Mouse (Mus musculus) hindbrain, embryonic 14.5 days (tissue): ENCODE measurements around the gene Rnf40. TPM values are rescaled to one million over a fixed set of nuclear protein-coding genes. Genes with fewer than 3 reads are reported as not detected.
"Not testable (repeated sequence)": the region's sequence is repeated elsewhere in the genome, so short reads cannot be mapped to it uniquely, and the experiment has no call there.

Experiments used
- ATAC-seq: fragments of 200-750 bp; cut with Nextera tagmentation; 2 replicates; pipeline ENCODE4 v1.8.0; 2017; ENCODE audit warnings: moderate number of reproducible peaks, mild to moderate bottlenecking, moderate TSS enrichment, moderate library complexity; ENCODE audit not compliant: low FRiP score
- DNase-seq: peaks from one replicate; pipeline ENCODE4 v3.0.0-alpha.2; 2015; ENCODE audit warnings: low spot score
- H3K27ac ChIP-seq: fragments of 300-500 bp; sonication (generic); 2 replicates; pipeline ENCODE4 v1.5.1; 2014; ENCODE audit warnings: mild to moderate bottlenecking, moderate library complexity
- H3K27me3 ChIP-seq: fragments of 300-500 bp; sonication (generic); 2 replicates; pipeline ENCODE4 v1.6.1; 2014; ENCODE audit warnings: mild to moderate bottlenecking, low read length, mixed read lengths; ENCODE audit not compliant: control insufficient read depth, insufficient read depth
- H3K36me3 ChIP-seq: fragments of 300-500 bp; sonication (generic); replicated peaks from 2 replicates; pipeline ENCODE4 v1.6.1; 2014; ENCODE audit not compliant: control insufficient read depth, insufficient read depth
- H3K4me1 ChIP-seq: fragments of 300-500 bp; sonication (generic); replicated peaks from 2 replicates; pipeline ENCODE4 v1.6.1; 2014; ENCODE audit warnings: antibody characterized with exemption, low read length, mixed read lengths; ENCODE audit not compliant: control insufficient read depth, insufficient read depth
- H3K4me2 ChIP-seq: fragments of 300-500 bp; sonication (generic); replicated peaks from 2 replicates; pipeline ENCODE4 v1.6.1; 2014; ENCODE audit warnings: mild to moderate bottlenecking, moderate library complexity
- H3K4me3 ChIP-seq: fragments of 300-500 bp; sonication (generic); replicated peaks from 2 replicates; pipeline ENCODE4 v1.5.1; 2014; ENCODE audit warnings: mild to moderate bottlenecking, low read length
- H3K9ac ChIP-seq: fragments of 300-500 bp; sonication (generic); 2 replicates; pipeline ENCODE4 v1.6.1; 2014
- H3K9me3 ChIP-seq: fragments of 300-500 bp; sonication (generic); 2 replicates; pipeline ENCODE4 v1.6.1; 2016; ENCODE audit warnings: low read length; ENCODE audit not compliant: control insufficient read depth
- WGBS: fragments of 180-500 bp; shearing (Covaris S2); extraction: QIAGEN DNeasy Blood & Tissue Kit; methylation state at CpG from one replicate; pipeline ENCODE4 v1.1.7; 2014; 5-methylcytosine and 5-hydroxymethylcytosine counted together
- polyA plus RNA-seq: library from polyadenylated mRNA; unstranded; fragments of >200 nt; fragmentation: Nextera tagmentation; extraction: Ambion mirVana; gene quantifications from 2 replicates; pipeline ENCODE4 v1.2.1, GENCODE M21; 2014

Rnf40 gene
- polyA plus RNA-seq, 1 experiment from 2014 or later, result 40.6 TPM

DNA sequence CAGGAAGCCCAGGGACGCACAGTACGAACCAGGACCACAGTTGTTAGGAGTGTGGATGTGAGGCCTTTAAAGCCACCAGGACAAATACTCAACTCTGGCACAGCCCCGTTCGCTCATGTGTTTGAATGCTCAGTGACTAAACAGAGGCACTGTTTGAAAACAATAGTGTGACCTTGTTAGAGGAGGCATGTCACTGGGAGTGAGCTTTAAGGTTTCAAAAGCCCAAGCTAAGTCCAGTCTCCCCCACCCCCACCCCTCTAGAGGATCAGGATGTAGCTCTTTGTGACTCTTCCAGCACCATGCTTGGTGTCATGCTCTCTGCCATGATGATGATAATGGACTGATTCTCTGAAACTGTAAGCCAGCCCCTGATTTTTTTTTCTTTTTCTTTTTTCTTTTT lies 42.8 kb downstream of the Rnf40 start:
- 56% methylated on average over 4 of the region's 4 CpGs for WGBS
- no peak for DNase-seq
- Histone ChIP-seq H3K27me3 (no peaks in the 10 kb centered on the region), H3K4me2 (no peak overlapping the region), H3K4me3 (no peak overlapping the region), H3K9me3 (no peaks in the 10 kb centered on the region), H3K4me1 (no peaks in the 10 kb centered on the region), H3K9ac (no peak overlapping the region), H3K27ac (no peak overlapping the region), H3K36me3 (no peaks in the 10 kb centered on the region)
- no peak for ATAC-seq

DNA sequence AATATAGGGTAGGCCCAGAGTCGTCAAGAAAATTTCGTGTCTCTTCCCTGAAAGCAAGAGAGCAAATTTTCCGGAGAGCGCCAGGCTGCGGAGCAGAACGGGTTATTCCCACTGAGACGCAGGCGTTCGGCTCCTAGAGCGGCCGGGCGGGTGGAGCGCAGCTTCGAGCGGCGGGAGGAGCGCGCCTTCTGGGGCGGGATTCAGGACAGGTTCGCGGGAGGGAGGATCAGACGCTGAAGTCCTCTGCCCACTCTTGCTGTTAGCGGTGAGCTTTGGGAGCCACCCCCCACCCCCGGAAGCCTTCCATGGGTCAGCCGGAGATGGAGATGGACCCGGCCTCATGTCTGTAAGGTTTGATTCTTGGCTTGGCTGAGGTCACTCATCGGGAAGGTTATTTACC lies 48.4 kb downstream of the Rnf40 start:
- H3K36me3 ChIP-seq, result no peaks in the 10 kb centered on the region
- under 1% methylated on average over 27 of the region's 27 CpGs for WGBS
- no peaks in the 10 kb centered on the region for H3K27me3 ChIP-seq
- peak overlapping the region; percentile 52 for H3K4me3 ChIP-seq
- no peaks in the 10 kb centered on the region for H3K9me3 ChIP-seq
- 0 out of 2 replicates have a peak overlapping the region, but pooled peaks have one; percentile 17 for H3K27ac ChIP-seq
- ATAC-seq (peak; percentile 73), DNase-seq (peak; percentile 84)
- peak overlapping the region; percentile 75 for H3K4me2 ChIP-seq
- H3K9ac ChIP-seq, result peak overlapping the region; percentile 70
- peaks cover 4% of the 10 kb centered on the region; the same call in 1 of the 2 replicates for H3K4me1 ChIP-seq

DNA sequence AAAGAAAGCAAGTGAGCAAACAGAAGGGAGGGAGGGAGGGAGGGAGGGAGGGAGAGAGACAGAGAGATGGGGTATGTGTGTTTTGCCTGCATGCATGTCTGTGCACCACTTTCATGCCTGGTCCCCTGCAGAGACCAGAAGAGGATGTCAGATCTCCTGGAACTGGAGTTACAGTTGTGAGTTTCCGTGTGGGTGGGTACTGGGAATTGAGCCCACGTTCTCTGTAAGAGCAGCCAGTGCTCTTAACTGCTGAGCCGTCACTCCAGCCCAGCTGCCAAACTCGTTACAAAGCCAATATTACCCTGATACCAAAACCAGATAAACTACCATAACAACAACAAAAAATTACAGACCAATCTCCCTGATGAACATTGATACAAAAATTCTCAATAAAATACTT lies 52.7 kb downstream of the Rnf40 start:
- Histone ChIP-seq H3K27ac (no peak overlapping the region), H3K4me2 (no peak overlapping the region), H3K36me3 (no peaks in the 10 kb centered on the region), H3K4me3 (no peak overlapping the region), H3K9me3 (no peaks in the 10 kb centered on the region), H3K9ac (no peak overlapping the region), H3K27me3 (no peaks in the 10 kb centered on the region), H3K4me1 (peaks cover 4% of the 10 kb centered on the region; the same call in 1 of the 2 replicates)
- WGBS, result 57% methylated on average over 4 of the region's 4 CpGs
- ATAC-seq (no peak), DNase-seq (no peak)

DNA sequence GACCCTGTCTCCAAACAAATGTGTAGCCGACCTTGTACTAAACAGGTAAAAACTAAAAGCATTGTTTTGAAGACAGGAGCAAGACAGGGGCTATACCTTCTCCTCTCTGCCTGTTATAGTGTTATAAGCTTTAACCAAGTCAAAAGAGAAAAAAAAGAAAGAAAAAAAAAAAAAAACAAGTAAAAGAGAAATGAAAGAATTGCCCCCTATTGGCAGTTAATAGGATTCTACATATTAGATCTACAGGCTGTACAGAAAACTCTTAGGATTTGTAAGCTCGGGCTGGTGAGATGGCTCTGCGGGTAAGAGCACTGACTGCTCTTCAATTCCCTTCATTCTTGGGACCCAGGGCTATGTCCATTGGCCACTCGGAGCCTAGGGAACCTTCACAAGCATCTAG lies 53.7 kb downstream of the Rnf40 start:
- H3K4me3 ChIP-seq, result no peak overlapping the region
- ATAC-seq, result no peak
- H3K4me1 ChIP-seq, result peaks cover 4% of the 10 kb centered on the region; the same call in 1 of the 2 replicates

DNA sequence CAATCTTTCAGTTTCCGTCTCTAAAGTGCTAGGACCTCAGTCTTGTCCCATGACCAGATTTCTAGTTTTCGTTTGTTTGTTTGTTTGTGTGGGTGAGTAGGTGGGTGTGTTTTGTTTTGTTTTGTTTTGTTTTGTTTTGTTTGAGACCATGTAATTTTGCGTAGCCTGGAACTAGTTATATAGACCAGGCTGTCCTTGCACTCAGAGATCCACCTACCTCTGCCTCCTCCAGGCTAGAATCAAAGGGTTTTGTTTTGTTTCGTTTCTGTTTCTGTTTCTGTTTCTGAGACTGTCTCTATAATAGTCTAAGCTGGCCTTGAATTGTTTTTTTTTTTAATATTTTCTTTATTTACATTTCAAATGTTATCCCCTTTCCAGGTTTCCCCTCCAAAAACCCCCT lies 57.8 kb downstream of the Rnf40 start:
- H3K4me3 ChIP-seq, result no peak overlapping the region
- no peak overlapping the region for H3K4me2 ChIP-seq
- ATAC-seq (no peak), DNase-seq (no peak)
- no peaks in the 10 kb centered on the region for H3K27me3 ChIP-seq
- 92% methylated on average over 4 of the region's 4 CpGs for WGBS
- no peaks in the 10 kb centered on the region for H3K4me1 ChIP-seq
- H3K9ac ChIP-seq, result no peak overlapping the region
- H3K27ac ChIP-seq, result no peak overlapping the region
- no peaks in the 10 kb centered on the region for H3K36me3 ChIP-seq
- H3K9me3 ChIP-seq, result no peaks in the 10 kb centered on the region

More for the DNA sequence above, 53.7 kb downstream of the Rnf40 start:
- H3K4me2 ChIP-seq, result no peak overlapping the region
- H3K9ac ChIP-seq, result no peak overlapping the region
- H3K9me3 ChIP-seq, result no peaks in the 10 kb centered on the region
- no peak overlapping the region for H3K27ac ChIP-seq
- no peaks in the 10 kb centered on the region for H3K27me3 ChIP-seq
- no peak for DNase-seq
- WGBS, result 75% methylated on average over 4 of the region's 4 CpGs
- no peaks in the 10 kb centered on the region for H3K36me3 ChIP-seq

DNA sequence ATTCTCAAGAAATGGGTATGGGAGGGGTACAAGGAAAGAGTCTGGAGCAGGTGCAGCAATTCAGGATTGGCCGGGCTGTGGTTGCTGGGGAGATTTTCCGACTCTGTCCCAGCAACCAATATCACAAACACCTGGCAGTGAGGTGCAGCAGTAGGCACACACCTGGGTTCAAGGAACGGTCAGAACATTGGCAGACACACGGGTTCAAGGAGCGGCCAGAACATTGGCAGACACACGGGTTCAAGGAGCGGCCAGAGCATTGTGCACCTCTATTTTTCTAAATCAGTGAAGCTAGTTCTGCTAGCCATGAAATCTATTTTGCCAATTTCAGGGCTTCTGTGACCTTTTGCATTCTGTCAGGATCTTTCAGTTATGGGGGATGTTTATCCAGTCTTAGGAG lies 59.0 kb downstream of the Rnf40 start:
- not testable (repeated sequence) for H3K9me3 ChIP-seq, H3K4me1 ChIP-seq, H3K27me3 ChIP-seq, H3K4me2 ChIP-seq, H3K36me3 ChIP-seq, DNase-seq, H3K4me3 ChIP-seq, H3K9ac ChIP-seq, ATAC-seq, H3K27ac ChIP-seq
- WGBS, result 96% methylated on average over 7 of the region's 7 CpGs

DNA sequence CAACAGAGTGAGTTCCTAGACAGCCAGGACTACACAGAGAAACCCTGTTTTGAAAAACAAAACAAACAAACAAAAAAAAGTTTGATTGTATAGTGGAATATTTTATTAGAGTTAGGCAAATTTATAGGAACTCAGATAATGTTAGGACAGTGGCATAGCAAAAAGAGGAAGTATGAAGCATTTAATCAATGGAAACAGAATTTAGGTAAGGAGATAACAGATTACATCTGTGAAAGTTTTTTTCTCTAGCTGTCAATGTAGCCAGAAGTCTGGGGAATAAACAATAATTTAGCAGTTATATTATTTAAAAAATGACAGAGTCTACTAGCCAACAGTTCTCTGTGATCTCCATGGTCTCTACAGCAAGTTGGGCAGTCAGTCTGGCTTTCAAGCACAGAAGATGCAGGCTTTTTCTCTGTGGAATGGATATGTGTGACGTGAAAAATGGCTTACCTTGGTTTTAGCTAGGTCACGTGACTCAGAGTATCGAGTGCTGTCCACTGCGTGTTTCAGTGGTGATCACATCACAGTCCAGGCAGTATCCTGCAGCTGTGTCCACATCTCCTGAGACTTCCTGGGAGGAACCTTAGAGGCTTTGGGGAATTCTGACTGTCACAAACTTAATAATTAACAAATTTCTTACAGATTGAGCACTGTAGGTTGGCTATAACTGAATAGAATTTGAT lies 60.1 kb downstream of the Rnf40 start:
- no peaks in the 10 kb centered on the region for H3K27me3 ChIP-seq
- no peaks in the 10 kb centered on the region for H3K9me3 ChIP-seq
- DNase-seq (no peak), ATAC-seq (no peak)
- no peak overlapping the region for H3K4me2 ChIP-seq
- no peak overlapping the region for H3K4me3 ChIP-seq
- 0 out of 2 replicates have a peak, but pooled peaks cover 4% of the 10 kb centered on the region for H3K4me1 ChIP-seq
- no peak overlapping the region for H3K27ac ChIP-seq
- no peaks in the 10 kb centered on the region for H3K36me3 ChIP-seq
- 80% methylated on average over 4 of the region's 4 CpGs for WGBS
- no peak overlapping the region for H3K9ac ChIP-seq

DNA sequence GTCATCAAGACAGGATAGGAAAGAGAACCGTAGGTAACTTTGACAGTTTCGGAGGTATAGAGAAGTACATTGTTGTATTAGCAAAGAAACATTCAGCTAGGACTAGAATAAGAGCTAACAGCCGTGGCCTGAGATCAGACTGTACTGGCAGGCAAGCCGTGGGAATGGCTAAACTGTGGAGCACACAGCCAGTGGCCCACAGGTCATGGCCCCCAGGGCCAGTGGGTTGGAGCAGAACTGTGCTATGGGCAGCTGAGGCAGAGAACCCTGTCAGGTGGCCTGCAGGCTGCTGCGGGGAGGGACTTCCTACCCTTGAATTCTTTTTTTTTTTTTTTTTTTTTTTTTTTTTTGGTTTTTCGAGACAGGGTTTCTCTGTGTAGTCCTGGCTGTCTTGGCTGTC lies 60.6 kb downstream of the Rnf40 start:
- WGBS, result 86% methylated on average over 6 of the region's 6 CpGs

DNA sequence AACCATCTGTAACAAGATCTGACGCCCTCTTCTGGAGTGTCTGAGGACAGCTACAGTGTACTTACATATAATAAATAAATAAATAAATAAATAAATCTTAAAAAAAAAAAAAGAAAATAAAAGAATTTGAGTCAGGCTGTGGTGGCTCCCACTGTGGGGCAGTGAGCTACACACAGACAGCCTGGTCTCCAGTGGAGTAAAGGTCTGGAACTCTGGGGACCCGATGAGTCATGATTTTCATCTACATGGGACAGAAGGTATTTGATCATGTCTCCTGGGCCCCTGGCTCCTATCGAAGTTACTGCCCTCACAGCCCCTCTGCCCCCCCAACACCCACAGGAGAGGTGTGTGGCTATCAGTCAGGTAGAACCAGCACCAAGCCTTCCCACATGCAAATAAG lies 63.1 kb downstream of the Rnf40 start:
- Histone ChIP-seq H3K4me3 (no peak overlapping the region), H3K4me2 (no peak overlapping the region)

More for the DNA sequence above, 60.6 kb downstream of the Rnf40 start:
- 0 out of 2 replicates have a peak, but pooled peaks cover 4% of the 10 kb centered on the region for H3K4me1 ChIP-seq
- DNase-seq (no peak), ATAC-seq (no peak)
- H3K27ac ChIP-seq, result no peak overlapping the region
- H3K27me3 ChIP-seq, result no peaks in the 10 kb centered on the region
- no peak overlapping the region for H3K4me3 ChIP-seq
- H3K4me2 ChIP-seq, result no peak overlapping the region
- H3K9ac ChIP-seq, result no peak overlapping the region
- no peaks in the 10 kb centered on the region for H3K9me3 ChIP-seq
- no peaks in the 10 kb centered on the region for H3K36me3 ChIP-seq

More for the DNA sequence above, 63.1 kb downstream of the Rnf40 start:
- DNase-seq, result no peak
- Histone ChIP-seq H3K9ac (no peak overlapping the region), H3K4me1 (0 out of 2 replicates have a peak, but pooled peaks cover 4% of the 10 kb centered on the region), H3K27me3 (no peaks in the 10 kb centered on the region), H3K27ac (no peak overlapping the region), H3K36me3 (no peaks in the 10 kb centered on the region), H3K9me3 (no peaks in the 10 kb centered on the region)
- ATAC-seq, result no peak
- 81% methylated on average over 2 of the region's 3 CpGs for WGBS
